Mouse (Mus musculus): Measurements from ENCODE around the gene Cpsf6. TPM values are rescaled to one million over a fixed set of nuclear protein-coding genes. Genes with fewer than 3 reads are reported as not detected.

Cpsf6 gene
- polyA plus RNA-seq, 1 experiment: 26.9 TPM

DNA sequence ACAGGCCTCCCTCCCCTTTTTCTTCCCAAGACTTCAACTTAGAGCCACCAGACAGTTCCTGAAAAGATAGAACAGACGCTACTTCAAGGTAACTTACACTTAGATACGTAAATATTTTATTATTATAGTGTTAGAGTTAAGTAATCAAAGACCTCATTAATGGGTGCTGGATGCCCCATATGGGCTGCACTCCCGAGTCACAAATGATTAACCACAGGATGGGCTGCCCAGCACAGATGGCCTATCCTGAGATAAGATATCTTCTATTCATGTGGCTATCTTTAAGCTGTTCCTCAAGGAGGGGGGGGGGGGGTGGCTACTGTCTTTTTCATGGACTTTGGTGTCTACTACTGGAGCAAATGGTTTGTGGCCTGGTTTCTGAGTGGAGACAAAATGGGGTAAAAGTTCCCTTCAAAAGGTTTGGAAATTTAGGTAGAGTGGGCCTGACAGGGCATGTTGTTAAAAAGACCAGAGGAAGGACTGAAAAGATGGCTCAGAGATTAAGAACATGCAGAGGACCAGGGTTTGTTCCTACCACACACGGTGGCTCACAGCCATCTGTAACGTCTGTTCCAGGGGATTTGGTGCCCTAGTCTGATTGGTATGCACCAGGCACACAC is 79.8 kb downstream of the Cpsf6 start:
- 77% methylated on average over 5 of the region's 5 CpGs for WGBS
- DNase-seq: no peak
- H3K27me3 ChIP-seq (replicated peaks; ENCODE audit: control insufficient read depth, insufficient read depth, low read length): no peaks in the 10 kb centered on the region
- H3K4me3 ChIP-seq (ENCODE audit: insufficient read depth, low read depth, low read length): no peak overlapping the region
- H3K36me3 ChIP-seq (ENCODE audit: control insufficient read depth, insufficient read depth, low read length): no peaks in the 10 kb centered on the region
- H3K27ac ChIP-seq (ENCODE audit: insufficient read depth, low read depth, low read length): no peak overlapping the region
- no peaks in the 10 kb centered on the region for H3K4me1 ChIP-seq (ENCODE audit: control insufficient read depth, insufficient read depth, low read length)
- TF ChIP-seq CTCF (conservative IDR thresholded peaks at IDR 0.05; ENCODE audit: insufficient read depth, insufficient read length, low read depth, low read length) (no peak), POLR2A (IDR thresholded peaks at IDR 0.05; ENCODE audit: low read depth, low read length) (no peak)

DNA sequence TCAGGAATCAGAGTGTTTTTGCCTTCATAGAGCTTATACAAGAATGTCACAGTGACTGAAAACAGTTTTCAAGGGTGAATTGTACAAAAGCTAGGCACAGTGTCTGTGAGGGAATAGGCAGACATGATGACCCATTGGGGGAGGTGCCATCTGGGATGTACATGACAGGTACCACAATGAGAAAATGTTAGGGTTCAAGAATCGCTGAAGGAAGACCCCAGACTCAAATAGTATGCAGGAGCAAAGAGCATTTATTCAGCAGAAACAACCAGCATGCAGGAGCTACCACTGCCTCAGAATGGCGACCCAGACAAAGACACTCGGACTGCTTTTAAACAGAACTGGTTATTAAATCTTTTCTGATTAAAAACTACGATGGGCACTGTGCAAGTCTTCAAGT is 80.7 kb downstream of the Cpsf6 start:
- Histone ChIP-seq H3K36me3 (ENCODE audit: control insufficient read depth, insufficient read depth, low read length) (no peaks in the 10 kb centered on the region), H3K27me3 (replicated peaks; ENCODE audit: control insufficient read depth, insufficient read depth, low read length) (no peaks in the 10 kb centered on the region), H3K4me1 (ENCODE audit: control insufficient read depth, insufficient read depth, low read length) (no peaks in the 10 kb centered on the region), H3K27ac (ENCODE audit: insufficient read depth, low read depth, low read length) (no peak overlapping the region), H3K4me3 (ENCODE audit: insufficient read depth, low read depth, low read length) (no peak overlapping the region)
- DNase-seq: no peak
- TF ChIP-seq POLR2A (IDR thresholded peaks at IDR 0.05; ENCODE audit: low read depth, low read length) (no peak), CTCF (conservative IDR thresholded peaks at IDR 0.05; ENCODE audit: insufficient read depth, insufficient read length, low read depth, low read length) (no peak)
- 85% methylated on average over 4 of the region's 4 CpGs for WGBS

DNA sequence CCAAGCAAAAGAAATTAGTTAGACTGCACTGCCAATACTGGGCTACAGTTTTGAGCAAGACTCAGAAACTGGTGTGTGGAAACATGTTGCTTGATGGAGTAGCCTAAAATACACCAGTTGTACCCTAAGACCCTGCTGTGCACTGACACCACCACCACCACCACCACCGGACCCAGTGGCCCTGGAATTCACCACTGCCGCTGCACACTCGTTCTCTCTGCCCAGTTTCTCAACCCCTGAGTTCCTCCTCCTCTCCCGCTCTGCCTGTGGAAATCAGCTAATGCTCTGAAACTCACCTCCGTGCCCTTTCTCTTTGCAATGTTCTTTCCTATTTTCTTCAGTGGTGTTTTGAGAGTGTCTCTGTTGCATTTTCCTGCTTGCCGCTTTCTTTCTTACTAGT is 81.5 kb downstream of the Cpsf6 start:
- DNase-seq: no peak
- no peak overlapping the region for H3K27ac ChIP-seq (ENCODE audit: insufficient read depth, low read depth, low read length)
- TF ChIP-seq POLR2A (IDR thresholded peaks at IDR 0.05; ENCODE audit: low read depth, low read length) (no peak), CTCF (conservative IDR thresholded peaks at IDR 0.05; ENCODE audit: insufficient read depth, insufficient read length, low read depth, low read length) (no peak)
- H3K27me3 ChIP-seq (replicated peaks; ENCODE audit: control insufficient read depth, insufficient read depth, low read length): no peaks in the 10 kb centered on the region
- no peaks in the 10 kb centered on the region for H3K4me1 ChIP-seq (ENCODE audit: control insufficient read depth, insufficient read depth, low read length)
- H3K36me3 ChIP-seq (ENCODE audit: control insufficient read depth, insufficient read depth, low read length): no peaks in the 10 kb centered on the region
- WGBS: 79% methylated on average over 6 of the region's 6 CpGs
- H3K4me3 ChIP-seq (ENCODE audit: insufficient read depth, low read depth, low read length): no peak overlapping the region

Other genes starting within 250 kb of the Cpsf6 start
- 13.0 and 13.2 TPM in 2 replicates for gene Frs2, start 231.5 kb downstream of the Cpsf6 start, polyA plus RNA-seq (2012; rRNA removed)
- gene Yeats4, start 155.5 kb downstream of the Cpsf6 start, polyA plus RNA-seq (2012; rRNA removed): 18.0 and 21.8 TPM in 2 replicates
- not detected in 2 replicates for gene 9530003J23Rik, start 141.3 kb downstream of the Cpsf6 start, polyA plus RNA-seq (2012; rRNA removed)
- 42.5 and 101 TPM in 2 replicates for gene Lyz2, start 97.7 kb downstream of the Cpsf6 start, polyA plus RNA-seq (2012; rRNA removed)
- gene Lyz1, start 87.1 kb downstream of the Cpsf6 start, polyA plus RNA-seq (2012; rRNA removed): 1.9 and 6.2 TPM in 2 replicates
- gene Cpm, start 249.5 kb upstream of the Cpsf6 start, polyA plus RNA-seq (2012; rRNA removed): 36.7 and 37.2 TPM in 2 replicates

All from kidney, adult 2 months (tissue).